Mouse (Mus musculus) testis, postnatal 10 days (tissue): ENCODE data around the gene Olfr243.
"Not testable (repeated sequence)": the region's sequence is repeated elsewhere in the genome, so short reads cannot be mapped to it uniquely, and the experiment has no call there.

Source experiments
- DNase-seq: peaks from one replicate; pipeline ENCODE4 v3.0.0; 2021; ENCODE audit warnings: low spot score

Olfr243 gene

DNA sequence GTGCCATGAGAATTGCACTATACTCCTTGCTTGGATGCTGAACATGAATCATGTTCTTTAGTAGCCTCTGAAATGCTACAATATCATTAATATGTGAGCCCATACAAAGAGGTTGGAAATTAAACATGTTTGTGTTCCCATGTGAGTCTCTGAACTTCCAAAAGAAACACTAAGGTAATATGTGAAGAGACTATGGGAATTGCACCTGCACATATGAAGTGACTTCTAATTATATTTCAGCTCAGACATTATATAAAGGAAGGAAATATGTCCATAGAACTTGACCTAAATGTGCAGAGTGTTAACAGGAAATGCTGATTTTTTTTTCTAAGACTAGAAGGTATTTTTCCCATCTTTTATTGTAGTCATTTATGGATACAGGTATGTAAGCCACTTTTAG lies at the start of gene Olfr243:
TSS of gene Olfr243 (plus strand) at position 301 of the 400 bp plus-strand sequence.
- DNase-seq: no peak

DNA sequence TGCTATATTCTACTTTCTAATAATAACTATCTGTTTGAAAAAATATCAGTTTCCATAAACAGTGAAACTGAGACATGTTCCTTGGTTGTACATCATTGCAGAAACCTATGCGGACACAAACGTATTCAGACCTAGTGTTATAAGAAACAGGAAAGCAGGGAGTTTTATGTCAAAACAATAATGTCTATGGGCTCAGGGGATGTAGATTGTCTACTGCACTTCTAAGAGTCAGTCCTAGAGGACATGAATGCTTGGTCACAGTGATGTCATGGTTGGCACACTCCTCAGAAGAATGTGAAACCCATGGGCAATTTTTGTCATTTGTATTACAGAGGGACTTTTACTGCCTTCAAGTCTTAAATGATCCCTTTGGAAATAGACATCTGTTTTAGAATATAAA lies 43.4 kb upstream of the Olfr243 start, which contains the start of gene Olfr624:
TSS of gene Olfr624 (minus strand) at position 101 of the 400 bp plus-strand sequence.
- no peak for DNase-seq

DNA sequence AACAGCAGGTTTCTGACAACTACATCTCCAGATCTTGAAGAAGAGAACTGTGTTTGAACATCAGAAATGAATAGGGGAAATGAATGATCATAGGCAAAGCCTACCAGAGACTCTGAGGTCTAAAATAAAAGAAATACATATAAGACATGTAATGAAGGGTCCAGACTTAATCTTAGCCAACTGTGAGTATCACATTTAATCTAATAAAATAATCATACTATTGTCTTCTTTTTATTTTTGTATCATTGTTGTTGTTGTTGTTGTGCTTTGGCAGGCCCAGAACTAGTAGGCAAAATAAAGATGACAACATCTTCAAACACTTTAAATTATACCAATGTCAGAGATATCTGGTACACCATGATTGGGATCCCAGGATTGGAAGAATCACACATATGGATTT lies 32.1 kb upstream of the Olfr243 start, which contains the start of gene Olfr625-ps1:
TSS of gene Olfr625-ps1 (plus strand) at position 301 of the 400 bp plus-strand sequence.
- DNase-seq: no peak

DNA sequence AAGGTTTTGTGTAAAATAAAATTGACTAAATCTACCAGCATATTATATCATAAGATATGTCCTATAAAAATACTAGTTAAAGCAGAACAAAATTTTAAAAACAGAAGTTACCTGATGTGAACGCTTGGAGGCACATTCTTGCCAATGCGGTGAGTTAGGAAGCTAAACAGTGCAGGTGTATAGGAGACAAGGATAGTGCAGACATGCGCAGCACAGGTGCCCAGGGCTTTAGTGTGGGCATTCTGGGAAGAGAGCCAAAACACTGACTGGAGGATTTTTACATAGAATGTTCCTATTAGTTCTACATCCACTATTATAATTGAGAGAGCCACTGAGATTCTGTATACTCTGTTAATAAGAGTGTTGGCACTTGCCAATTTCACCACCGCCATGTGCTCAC lies 15.0 kb upstream of the Olfr243 start:
- no peak for DNase-seq

DNA sequence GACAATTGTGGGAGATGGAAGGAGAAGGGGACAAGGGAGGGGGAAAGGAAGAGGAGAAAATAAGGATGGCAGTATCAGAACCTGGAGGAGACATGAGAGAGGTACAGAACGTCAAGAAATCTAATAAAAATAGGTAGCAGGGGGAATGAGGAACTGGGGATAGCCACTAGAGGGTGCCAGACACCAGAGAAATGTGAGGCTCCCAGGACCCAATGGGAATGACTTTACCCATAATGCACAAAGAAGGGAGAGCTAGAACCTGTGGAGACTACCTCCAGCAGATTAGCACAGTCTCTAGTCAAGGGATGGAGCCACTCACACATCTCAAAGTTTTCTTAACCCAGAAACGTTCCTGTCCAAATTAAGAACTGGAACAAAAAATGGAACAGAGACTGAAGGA lies 2.4 kb upstream of the Olfr243 start:
- DNase-seq: no peak

DNA sequence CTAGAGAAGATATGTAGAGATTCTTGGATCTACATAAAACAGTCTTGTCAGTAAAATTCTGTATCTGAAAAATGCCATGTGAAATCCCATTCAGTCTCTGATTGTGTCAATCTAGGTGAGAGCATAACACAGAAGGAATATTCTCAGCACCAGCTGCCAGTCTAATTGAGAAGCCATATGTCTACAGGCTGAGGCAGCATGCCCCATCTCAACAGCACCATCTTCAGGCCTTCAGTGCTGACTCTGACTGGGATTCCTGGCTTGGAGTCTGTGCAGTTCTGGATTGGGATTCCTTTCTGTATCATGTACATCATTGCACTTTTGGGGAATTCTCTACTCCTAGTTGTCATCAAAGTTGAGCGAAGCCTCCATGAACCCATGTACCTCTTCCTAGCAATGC lies 1.9 kb downstream of the Olfr243 start:
- DNase-seq: not testable (repeated sequence)

DNA sequence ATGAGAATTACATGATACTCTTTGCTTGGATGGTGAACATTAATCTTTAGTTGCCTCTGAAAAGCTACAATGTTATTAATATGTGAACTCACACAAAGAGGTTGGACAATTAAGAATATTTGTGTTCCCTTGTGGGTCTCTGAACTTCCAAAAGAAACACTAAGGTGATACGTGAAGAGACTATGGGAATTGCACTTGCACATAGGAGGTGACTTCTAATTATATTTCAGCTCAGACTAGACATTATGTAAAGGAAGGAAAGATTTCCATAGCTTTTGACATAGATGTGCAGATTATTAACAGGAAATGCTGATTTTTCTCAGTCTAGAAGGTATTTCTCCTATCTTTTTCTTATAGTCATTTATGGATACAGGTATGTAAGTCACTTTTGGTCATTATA lies 15.6 kb downstream of the Olfr243 start, which contains the start of gene Olfr628:
TSS of gene Olfr628 (plus strand) at position 301 of the 400 bp plus-strand sequence.
- no peak for DNase-seq

DNA sequence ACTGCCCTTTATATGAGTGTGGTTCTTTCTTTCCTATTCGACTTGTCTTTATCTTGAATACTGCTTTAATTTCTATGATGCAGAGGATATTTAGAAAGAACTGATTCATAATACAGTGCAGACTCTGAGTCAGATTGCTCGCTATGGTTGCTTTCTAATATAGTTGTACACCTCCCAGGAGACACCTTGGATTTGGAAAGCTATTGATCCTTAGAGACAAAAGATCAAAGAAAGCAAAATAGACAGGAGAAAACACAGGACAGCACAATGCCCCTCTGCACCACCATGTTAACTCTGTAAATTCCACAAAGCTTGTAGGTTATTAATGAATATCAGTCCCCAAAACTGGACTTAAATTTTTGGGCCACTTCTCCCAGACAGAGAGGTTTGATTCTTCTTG lies 30.4 kb downstream of the Olfr243 start, which contains the start of gene Olfr629:
TSS of gene Olfr629 (minus strand) at position 101 of the 400 bp plus-strand sequence.
- DNase-seq: no peak

DNA sequence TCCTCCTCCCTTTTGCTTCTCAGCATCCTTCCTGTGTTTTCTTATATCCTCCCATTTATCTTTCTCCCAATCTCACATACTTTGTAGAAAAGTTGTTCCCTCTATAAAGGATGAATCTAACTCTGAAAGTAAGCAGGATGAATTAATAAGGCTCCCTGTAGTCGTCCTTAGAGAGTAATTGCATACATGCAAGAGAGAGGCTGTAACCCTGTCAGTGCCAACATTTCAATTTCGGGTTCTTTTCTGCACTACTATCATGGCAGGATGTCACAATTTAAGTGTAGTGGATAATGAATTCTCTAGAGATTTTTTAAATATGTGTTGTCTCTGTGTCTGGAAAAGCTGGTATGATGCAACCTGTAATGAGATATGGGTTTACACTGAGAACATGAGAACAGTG lies 42.8 kb downstream of the Olfr243 start, which contains the start of gene Olfr630:
TSS of gene Olfr630 (minus strand) at position 101 of the 400 bp plus-strand sequence.
- no peak for DNase-seq

DNA sequence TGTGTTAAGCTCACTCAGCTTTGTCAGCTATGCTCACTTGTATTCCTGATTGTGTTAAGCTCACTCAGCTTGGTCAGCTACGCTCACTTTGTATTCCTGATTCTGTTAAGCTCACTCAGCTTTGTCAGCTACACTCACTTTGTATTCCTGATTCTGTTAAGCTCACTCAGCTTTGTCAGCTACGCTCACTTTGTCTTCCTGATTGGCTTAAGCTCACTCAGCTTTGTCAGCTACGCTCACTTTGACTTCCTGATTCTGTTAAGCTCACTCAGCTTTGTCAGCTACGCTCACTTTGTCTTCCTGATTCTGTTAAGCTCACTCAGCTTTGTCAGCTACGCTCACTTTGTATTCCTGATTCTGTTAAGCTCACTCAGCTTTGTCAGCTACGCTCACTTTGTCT lies 47.7 kb downstream of the Olfr243 start:
- not testable (repeated sequence) for DNase-seq

DNA sequence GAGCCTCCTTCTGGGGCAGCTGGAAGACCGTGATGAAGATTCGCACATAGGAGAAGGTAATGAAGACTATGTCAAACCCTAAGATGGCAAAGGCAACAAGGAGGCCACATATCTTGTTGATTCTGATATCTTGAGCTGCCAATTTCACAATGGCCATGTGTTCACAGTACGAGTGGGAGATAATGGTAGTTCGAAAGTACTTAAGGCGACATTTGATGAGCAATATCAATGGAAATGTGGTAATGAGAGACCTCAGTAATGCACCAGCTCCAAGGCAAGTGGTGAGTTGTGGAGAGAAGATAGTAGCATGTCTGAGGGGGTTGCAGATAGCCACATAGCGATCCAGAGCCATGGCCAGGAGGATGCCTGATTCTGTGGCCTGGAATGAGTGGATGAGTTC lies 53.2 kb downstream of the Olfr243 start:
- not testable (repeated sequence) for DNase-seq
